In the genomic region with DNA sequence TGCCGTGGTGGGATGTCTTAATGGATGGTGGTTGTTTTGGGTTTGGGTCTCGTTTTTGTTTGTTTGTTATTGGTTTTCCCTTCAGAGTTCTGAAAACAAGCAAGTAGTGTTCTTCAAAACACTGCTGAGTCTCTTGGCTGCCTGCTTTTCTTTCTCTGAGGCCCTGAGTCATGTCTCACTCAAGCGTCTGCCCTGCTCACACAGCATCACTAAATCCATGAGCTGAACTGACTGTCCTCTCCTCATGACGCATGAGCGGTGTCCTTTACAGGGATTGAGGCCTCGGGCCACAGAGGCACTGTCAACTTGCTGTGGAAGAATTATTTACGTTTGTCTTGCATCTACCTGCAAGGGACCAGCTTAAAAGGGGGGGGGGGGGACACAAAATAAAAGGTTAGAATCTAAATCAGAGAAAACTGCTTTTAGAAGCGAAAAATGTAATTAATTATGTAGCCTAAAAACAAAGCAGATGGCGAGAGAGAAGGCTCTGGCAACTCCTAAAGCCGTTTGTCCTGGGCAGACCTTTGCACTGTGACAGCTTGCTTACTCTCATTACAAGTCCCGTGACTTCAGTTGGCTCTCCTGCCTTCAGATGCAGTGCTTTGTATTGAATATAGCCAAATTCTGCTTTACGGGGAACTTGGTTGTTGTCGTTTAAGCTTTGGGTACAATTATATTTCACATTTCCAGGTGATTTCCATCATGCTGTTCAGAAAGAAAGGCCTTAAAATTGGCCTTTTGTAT, we compare ENCODE assay signal across 11 mouse cellular contexts. TPM values are rescaled to one million over a fixed set of nuclear protein-coding genes. Genes with fewer than 3 reads are reported as not detected.
A peak's percentile ranks its signal among the peaks of the same experiment; 100 is the strongest.
DNase-seq lines count a peak whose midpoint lies in the region; ATAC-seq and TF ChIP-seq lines count a peak whose summit lies in the region.
"Had no signal": no experiment of that assay in that cellular context is flagged by ENCODE, and none has a peak within 500 bp of the region (broad histone marks: within the 10 kb centered on the region; RNA-seq: fewer than 3 reads in every experiment).

No protein-coding gene starts in this region.

- H3K36me3 ChIP-seq in forebrain, postnatal 0 days (ENCODE audit: insufficient read depth), result peaks cover 27% of the 10 kb centered on the region

- 51% methylated on average over 13 of the region's 13 CpGs for WGBS in forebrain, postnatal 0 days

- H3K4me3 ChIP-seq in forebrain, postnatal 0 days (ENCODE audit: low read depth, low read length), result no peak overlapping the region
- H3K4me3 ChIP-seq: liver, embryonic 15.5 days had no signal

- peak; percentile 47 for ATAC-seq in forebrain, postnatal 0 days

- H3K27ac ChIP-seq in forebrain, postnatal 0 days (ENCODE audit: low read depth, low read length), result no peak overlapping the region
- H3K27ac ChIP-seq: liver, embryonic 15.5 days had no signal

- no peak for TF ChIP-seq CTCF in forebrain, postnatal 0 days (IDR thresholded peaks at IDR 0.05; ENCODE audit: low read depth)

- no peak overlapping the region for H3K4me2 ChIP-seq in forebrain, postnatal 0 days (ENCODE audit: low read depth)
- H3K4me2 ChIP-seq: liver, embryonic 15.5 days had no signal

- no peak overlapping the region for H3K9ac ChIP-seq in forebrain, postnatal 0 days
- H3K9ac ChIP-seq: liver, embryonic 15.5 days had no signal

- H3K9me3 ChIP-seq in forebrain, postnatal 0 days (ENCODE audit: low read length), result no peaks in the 10 kb centered on the region
- H3K9me3 ChIP-seq: liver, embryonic 15.5 days had no signal

- H3K27me3 ChIP-seq in forebrain, postnatal 0 days (ENCODE audit: insufficient read depth, low read length), result no peaks in the 10 kb centered on the region
- H3K27me3 ChIP-seq: liver, embryonic 15.5 days had no signal

- DNase-seq in adrenal gland, adult (ENCODE audit: inconsistent age in 2 of 2, low spot score in 1 of 2), result peak; percentile 49 to 53
- no peak for DNase-seq in adrenal gland, adult 8-10 months
- DNase-seq in kidney, adult 8-10 months, result peak; percentile 28 to 35
- no peak for DNase-seq in kidney, adult 18-20 months
- peak; percentile 62 for DNase-seq in cerebellum, adult 11-12 months
- no peak for DNase-seq in forebrain, postnatal 0 days
- DNase-seq in heart, adult 8-10 months (ENCODE audit: low spot score), result no peak
- DNase-seq in layer of hippocampus, postnatal 36 days, result no peak
- DNase-seq: heart, postnatal 10 days; kidney, postnatal 10 days had no signal

- H3K4me1 ChIP-seq in forebrain, postnatal 0 days (ENCODE audit: insufficient read depth), result no peaks in the 10 kb centered on the region

RNA-seq across cellular contexts. Expression of gene Tor3a, which starts 29.2 kb away (rescaled TPM):
- 10 to 100 TPM; 17.9 to 27.9 (median 24.4) TPM for total RNA-seq in adrenal gland, adult 8-10 months (2022)
- total RNA-seq in forebrain, postnatal 0 days (2014; rRNA removed), result 1.5 and 4.5 TPM in 2 replicates
- polyA plus RNA-seq in forebrain, postnatal 0 days (2015; fragmentation: Nextera tagmentation; extraction: Ambion mirVana), result 4.0 and 4.4 TPM in 2 replicates
- total RNA-seq in heart, adult 8-10 months (2022), result 10 to 100 TPM in 1 of 4 experiments, 1 to 10 TPM in 3; 8.1 to 11.2 (median 9.2) TPM
- 1 to 10 TPM; 5.9 to 7.1 TPM for total RNA-seq in layer of hippocampus, postnatal 36 days (2021)

Comparison
In these comparisons a context has a peak if more than half of its experiments do, and no peak if none do; other contexts are left out.
1. DNase-seq: peak in adrenal gland, adult (2 of 2), kidney, adult 8-10 months (2 of 2) and cerebellum, adult 11-12 months (single experiment); none in adrenal gland, adult 8-10 months (single experiment), kidney, adult 18-20 months (single experiment), forebrain, postnatal 0 days (single experiment), heart, adult 8-10 months (single experiment) and layer of hippocampus, postnatal 36 days (0 of 2).